Mouse (Mus musculus) testis, adult 2 months (tissue): ENCODE results near the gene Lrrc32. TPM values are rescaled to one million over a fixed set of nuclear protein-coding genes. Genes with fewer than 3 reads are reported as not detected.

Experiments
- H3K27ac ChIP-seq: fragments of 200-500 bp; 2 replicates; pipeline ENCODE4 v1.5.1; 2012; ENCODE audit warnings: low read depth, low read length; ENCODE audit not compliant: control insufficient read depth, insufficient read depth
- H3K27me3 ChIP-seq: fragments of 200-500 bp; 2 replicates; pipeline ENCODE4 v1.6.1; 2012; ENCODE audit warnings: mild to moderate bottlenecking, low read length, moderate library complexity; ENCODE audit not compliant: control insufficient read depth, insufficient read depth
- H3K36me3 ChIP-seq: fragments of 200-500 bp; 2 replicates; pipeline ENCODE4 v1.6.1; 2012; ENCODE audit warnings: mild to moderate bottlenecking, low read length; ENCODE audit not compliant: control insufficient read depth, insufficient read depth
- H3K4me1 ChIP-seq: fragments of 200-500 bp; 2 replicates; pipeline ENCODE4 v1.6.1; 2012; ENCODE audit warnings: low read length; ENCODE audit not compliant: control insufficient read depth, insufficient read depth
- H3K4me3 ChIP-seq: fragments of 200-500 bp; 2 replicates; pipeline ENCODE4 v1.5.1; 2012; ENCODE audit warnings: low read depth, mild to moderate bottlenecking, low read length, moderate library complexity, mixed read lengths; ENCODE audit not compliant: control insufficient read depth
- CTCF ChIP-seq: fragments of 200-500 bp; IDR thresholded peaks from 2 replicates; pipeline ENCODE4 v1.5.1; 2012; ENCODE audit warnings: low read depth, mild to moderate bottlenecking, inconsistent platforms, low read length, moderate library complexity; ENCODE audit not compliant: control insufficient read depth, insufficient read depth, insufficient replicate concordance
- POLR2A ChIP-seq: fragments of 200-500 bp; IDR thresholded peaks from 2 replicates; pipeline ENCODE4 v1.6.1; 2012; ENCODE audit warnings: low read depth, mild to moderate bottlenecking, inconsistent platforms, low read length, moderate library complexity; ENCODE audit not compliant: control insufficient read depth
- polyA plus RNA-seq: library from polyadenylated mRNA; depleted of rRNA; stranded (reverse); fragments of >200 nt; gene quantifications from 2 replicates; pipeline ENCODE4 v1.2.3, GENCODE M21; 2012

Gene Lrrc32
- polyA plus RNA-seq, 1 experiment = 0.48 TPM

GRCm38 (mm10) chr7:98460319-98460718 is 28.8 kb upstream of the Lrrc32 start:
- TF ChIP-seq POLR2A = no peak
- TF ChIP-seq CTCF = no peak
- Histone ChIP-seq H3K36me3 (no peaks in the 10 kb centered on the region), H3K27ac (no peak overlapping the region), H3K4me1 (no peaks in the 10 kb centered on the region), H3K27me3 (no peaks in the 10 kb centered on the region), H3K4me3 (no peak overlapping the region)

DNA sequence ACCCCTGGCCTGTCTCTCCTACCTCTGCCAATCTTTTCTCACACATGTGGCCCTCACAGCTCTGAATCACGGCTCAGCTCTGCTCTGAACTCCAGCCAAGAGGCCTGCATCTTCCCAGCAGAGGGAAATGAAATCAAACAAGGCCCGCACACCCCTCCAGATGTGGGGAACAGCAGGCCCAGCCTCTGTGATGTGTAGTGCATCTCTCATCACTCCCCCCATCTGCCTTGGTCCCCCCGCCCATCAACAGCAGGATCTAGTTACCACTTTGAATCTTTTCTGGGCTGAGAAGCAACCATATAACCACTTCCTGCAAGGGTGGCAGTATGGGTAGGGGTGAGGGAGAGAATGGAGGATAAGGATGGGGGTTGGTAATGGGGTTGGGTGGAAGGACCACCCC is 20.0 kb upstream of the Lrrc32 start:
- H3K36me3 ChIP-seq = no peaks in the 10 kb centered on the region
- H3K4me3 ChIP-seq = no peak overlapping the region
- no peak overlapping the region for H3K27ac ChIP-seq
- H3K4me1 ChIP-seq = peaks cover 2% of the 10 kb centered on the region; the same call in 1 of the 2 replicates
- H3K27me3 ChIP-seq = no peaks in the 10 kb centered on the region
- TF ChIP-seq CTCF (no peak), POLR2A (no peak)

GRCm38 (mm10) chr7:98472529-98472928 is 16.6 kb upstream of the Lrrc32 start:
- Histone ChIP-seq H3K4me3 (no peak overlapping the region), H3K4me1 (peaks cover 2% of the 10 kb centered on the region; the same call in 1 of the 2 replicates), H3K36me3 (no peaks in the 10 kb centered on the region), H3K27ac (no peak overlapping the region), H3K27me3 (no peaks in the 10 kb centered on the region)
- TF ChIP-seq CTCF = no peak
- no peak for TF ChIP-seq POLR2A

DNA sequence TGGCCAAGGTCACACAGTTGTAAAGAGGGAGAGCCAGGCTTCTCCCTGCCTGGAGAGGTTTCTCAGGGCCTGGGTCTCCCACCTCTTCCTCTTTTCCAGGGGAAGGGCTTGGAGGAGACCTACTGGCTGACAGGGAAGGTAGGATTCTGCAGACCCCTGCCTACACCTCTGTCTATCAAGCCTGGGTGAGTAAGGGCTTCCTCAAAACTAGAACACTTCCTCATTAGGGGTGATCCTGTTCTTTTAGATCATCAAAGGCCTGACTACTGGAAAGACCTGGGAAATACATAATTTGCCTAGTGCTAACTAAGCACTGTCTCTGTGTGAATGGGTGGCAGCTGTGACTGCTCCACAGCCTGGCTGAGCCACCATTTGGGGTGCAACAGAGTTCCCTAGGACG is 14.5 kb upstream of the Lrrc32 start:
- no peaks in the 10 kb centered on the region for H3K27me3 ChIP-seq
- H3K4me3 ChIP-seq = no peak overlapping the region
- no peak for TF ChIP-seq CTCF
- no peak for TF ChIP-seq POLR2A
- H3K27ac ChIP-seq = no peak overlapping the region
- H3K4me1 ChIP-seq = peaks cover 2% of the 10 kb centered on the region; the same call in 1 of the 2 replicates
- no peaks in the 10 kb centered on the region for H3K36me3 ChIP-seq

DNA sequence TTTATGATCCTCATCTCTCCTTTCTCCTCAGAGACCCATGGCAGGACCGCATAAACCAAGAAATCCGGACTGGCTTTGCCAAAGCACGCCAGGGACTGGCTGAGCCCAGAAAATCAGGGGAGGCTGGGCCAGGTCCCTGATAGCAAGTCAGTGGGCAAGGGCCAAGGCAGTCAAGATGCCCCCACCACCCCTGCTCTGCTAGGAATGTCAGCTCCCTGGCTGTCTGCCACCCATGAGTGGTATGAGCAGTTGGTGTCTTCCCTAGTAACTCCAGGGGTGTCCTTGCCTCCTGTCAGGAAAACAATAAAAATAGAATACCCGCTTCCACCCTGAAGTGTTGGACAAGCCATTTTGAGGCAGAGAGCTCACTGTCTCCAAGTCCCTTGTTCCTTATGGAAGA is 11.9 kb upstream of the Lrrc32 start:
- H3K4me1 ChIP-seq = no peaks in the 10 kb centered on the region
- TF ChIP-seq CTCF = no peak
- no peak for TF ChIP-seq POLR2A

DNA sequence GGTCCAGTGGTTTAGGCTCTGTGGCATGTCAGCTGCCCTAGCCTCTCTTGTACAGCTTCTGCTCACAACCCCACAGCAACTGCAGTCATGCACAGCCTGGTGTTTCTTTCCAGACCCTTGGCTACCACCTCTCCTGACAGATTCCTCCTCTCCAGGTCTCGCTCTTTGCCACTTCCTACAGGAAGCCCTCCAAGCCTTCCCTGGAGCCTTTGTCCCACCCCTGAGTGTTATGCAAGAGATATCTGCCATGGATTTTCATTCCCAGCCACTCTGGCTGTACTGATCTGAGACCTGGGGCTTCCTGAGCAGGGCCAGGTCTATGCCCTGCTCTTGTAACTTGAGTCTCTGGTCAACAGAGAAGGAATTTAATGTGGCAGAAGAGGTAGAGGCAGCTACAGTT is 8.6 kb upstream of the Lrrc32 start:
- Histone ChIP-seq H3K27me3 (no peaks in the 10 kb centered on the region), H3K4me3 (no peak overlapping the region), H3K27ac (no peak overlapping the region), H3K36me3 (no peaks in the 10 kb centered on the region), H3K4me1 (no peaks in the 10 kb centered on the region)
- no peak for TF ChIP-seq POLR2A
- TF ChIP-seq CTCF = no peak

More for the DNA sequence above, 11.9 kb upstream of the Lrrc32 start:
- Histone ChIP-seq H3K4me3 (no peak overlapping the region), H3K27me3 (no peaks in the 10 kb centered on the region), H3K36me3 (no peaks in the 10 kb centered on the region), H3K27ac (no peak overlapping the region)

DNA sequence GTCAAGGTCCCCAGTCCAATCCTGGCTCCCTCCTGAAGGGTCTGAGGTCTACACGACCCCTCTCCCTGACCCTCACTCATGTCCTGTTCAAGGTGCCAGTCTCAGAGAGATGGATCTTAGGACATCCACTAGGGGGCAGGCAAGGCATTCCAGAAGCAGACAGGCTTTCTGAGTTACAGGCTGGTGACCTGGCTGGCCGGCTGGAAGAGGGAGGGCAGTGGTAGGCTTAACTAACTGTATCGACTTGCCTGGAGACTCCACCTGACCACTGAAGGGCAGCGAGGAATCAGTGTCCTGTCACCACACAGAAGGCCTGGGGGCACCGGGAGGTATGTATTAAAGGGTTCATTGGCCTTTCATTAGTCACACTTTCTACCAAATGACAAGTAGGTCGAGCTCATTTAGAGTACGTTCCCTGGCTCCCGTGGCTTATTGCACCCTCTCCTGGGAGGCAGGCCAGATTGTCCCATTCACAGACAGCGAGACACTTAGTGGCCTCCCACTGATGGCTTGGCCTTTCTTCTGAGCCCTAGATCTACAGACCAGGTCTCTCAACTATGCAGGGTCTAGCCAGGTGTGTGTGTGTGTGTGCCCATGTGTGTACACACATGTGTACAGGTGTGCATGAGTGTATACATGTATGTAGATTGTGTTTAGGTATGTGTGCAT is 7.9 kb upstream of the Lrrc32 start:
- Histone ChIP-seq H3K27ac (no peak overlapping the region), H3K4me1 (no peaks in the 10 kb centered on the region), H3K36me3 (no peaks in the 10 kb centered on the region), H3K27me3 (no peaks in the 10 kb centered on the region), H3K4me3 (no peak overlapping the region)
- TF ChIP-seq CTCF = peak; percentile 87
- no peak for TF ChIP-seq POLR2A
